Mouse (Mus musculus): ENCODE results near the gene Adat3.

Gene Adat3

GRCm38 (mm10) chr10:80602698-80603325 lies at the start of gene Adat3, which contains the start of gene Scamp4:
Gene Adat3 (plus strand): TSS chr10:80602880.
Gene Scamp4 (plus strand): TSS chr10:80602872.
- DNase-seq (ENCODE audit: low spot score in 2 of 2), result peak; percentile 83 to 93

DNA sequence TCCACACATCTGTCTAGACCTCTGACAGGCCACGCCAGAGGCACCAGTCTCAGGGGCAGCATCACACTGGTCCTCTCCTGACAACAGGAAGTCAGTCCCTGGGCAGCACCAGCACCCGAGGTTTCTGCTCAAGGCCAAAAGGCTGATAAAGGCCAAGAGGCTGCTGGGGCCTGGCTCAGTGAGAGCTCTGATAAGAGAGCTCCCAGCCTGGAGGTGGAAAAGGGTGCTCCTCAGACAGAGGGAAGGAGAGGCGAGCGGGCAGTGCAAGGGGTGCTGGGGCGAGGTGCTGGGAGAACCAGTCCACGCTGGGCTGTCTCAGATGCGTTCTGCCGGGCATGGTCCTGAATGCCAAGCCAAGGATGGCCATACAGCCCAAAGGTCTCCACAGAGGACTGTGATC lies 49.1 kb upstream of the Adat3 start:
- DNase-seq (ENCODE audit: low spot score in 2 of 2), result no peak

- no peak for DNase-seq (ENCODE audit: low spot score in 2 of 2)
Observed at GRCm38 (mm10) chr10:80553997-80554396, 48.7 kb upstream of the Adat3 start.

GRCm38 (mm10) chr10:80557346-80557965 lies 45.2 kb upstream of the Adat3 start:
- peak; percentile 68 to 84 for DNase-seq (ENCODE audit: low spot score in 2 of 2)

DNA sequence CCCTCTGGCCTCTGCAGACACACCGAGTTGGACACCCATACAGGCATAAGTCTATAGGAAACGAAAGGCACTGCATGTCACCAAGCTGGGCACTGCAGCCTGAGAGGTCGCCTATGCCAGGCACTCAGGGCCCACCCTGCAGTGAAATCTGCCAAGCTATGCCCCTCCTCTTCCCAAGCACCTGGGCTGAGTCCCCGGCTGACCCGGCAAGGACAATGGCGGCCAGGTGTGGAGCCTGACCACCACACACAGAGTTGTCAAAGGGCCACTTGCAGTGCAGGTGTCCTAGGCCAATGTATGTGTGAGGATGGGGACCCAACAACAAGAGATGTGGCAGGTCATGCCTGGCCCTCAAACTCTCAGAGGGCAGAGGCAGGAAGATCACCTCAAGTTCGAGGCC lies 43.2 kb upstream of the Adat3 start:
- no peak for DNase-seq (ENCODE audit: low spot score in 2 of 2)

GRCm38 (mm10) chr10:80560621-80561020 lies 42.1 kb upstream of the Adat3 start:
- no peak for DNase-seq (ENCODE audit: low spot score in 2 of 2)

GRCm38 (mm10) chr10:80561116-80561944 lies 41.4 kb upstream of the Adat3 start, which contains the start of gene Rexo1:
Gene Rexo1 (minus strand): TSS chr10:80561560.
- peak; percentile 82 to 86 for DNase-seq (ENCODE audit: low spot score in 2 of 2)

GRCm38 (mm10) chr10:80566375-80567092 lies 36.1 kb upstream of the Adat3 start:
- peak; percentile 84 to 90 for DNase-seq (ENCODE audit: low spot score in 2 of 2)

- no peak for DNase-seq (ENCODE audit: low spot score in 2 of 2)
Observed at GRCm38 (mm10) chr10:80568876-80569275, 33.8 kb upstream of the Adat3 start.

- DNase-seq (ENCODE audit: low spot score in 2 of 2), result no peak
Observed at GRCm38 (mm10) chr10:80569664-80570066, 33.0 kb upstream of the Adat3 start.

- DNase-seq (ENCODE audit: low spot score in 2 of 2), result no peak
Observed at GRCm38 (mm10) chr10:80570419-80570818, 32.3 kb upstream of the Adat3 start.

DNA sequence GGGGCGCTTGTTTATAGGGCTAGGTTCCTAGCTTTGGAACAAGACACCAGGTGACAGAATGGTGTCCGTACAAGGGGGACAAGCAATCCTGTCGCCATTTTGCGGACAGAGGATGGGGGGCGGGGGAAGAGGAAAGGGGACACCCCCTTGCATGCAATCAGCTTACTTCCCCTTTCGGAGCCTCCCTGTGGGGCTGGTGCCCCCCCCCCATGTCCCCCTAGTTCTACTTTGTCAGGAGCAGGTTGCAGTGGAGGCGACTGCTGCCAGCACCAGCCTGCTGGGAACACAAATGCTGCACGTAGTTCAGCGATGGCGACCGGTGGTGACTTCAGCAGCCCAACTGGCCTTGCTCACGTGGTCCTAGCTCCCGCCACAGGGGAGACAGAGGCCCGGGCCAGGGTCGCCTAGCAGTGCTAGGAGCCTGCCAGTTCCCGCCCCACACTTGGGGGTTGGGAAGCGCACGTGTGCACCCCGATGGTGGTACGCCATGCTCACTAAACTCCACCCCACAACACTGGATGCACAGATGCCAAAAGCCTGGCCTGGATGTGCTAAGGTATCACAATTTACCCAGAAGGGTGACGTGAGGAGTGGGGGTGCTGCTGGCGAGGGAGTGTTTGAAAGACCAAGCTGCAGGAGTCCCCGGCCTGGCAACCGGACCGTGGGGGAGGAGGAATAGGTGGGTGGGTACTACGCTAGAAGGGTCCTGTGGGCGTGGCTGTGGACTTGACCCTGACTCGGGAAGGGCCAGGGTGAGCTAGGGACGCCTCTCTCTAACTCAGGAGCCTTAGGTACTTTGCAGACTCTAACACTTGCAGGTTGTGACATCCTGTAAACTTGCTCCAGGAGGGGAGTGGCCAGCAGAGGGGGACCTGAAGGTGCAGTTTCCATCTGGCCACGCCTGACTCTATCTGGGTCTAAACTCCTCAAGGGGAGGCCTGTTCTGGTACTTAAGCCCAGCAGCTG lies 31.5 kb upstream of the Adat3 start:
- DNase-seq (ENCODE audit: low spot score in 2 of 2), result peak in 1 of 2 experiments; percentile 57

- DNase-seq (ENCODE audit: low spot score in 2 of 2), result no peak
Observed at GRCm38 (mm10) chr10:80572477-80572876, 30.2 kb upstream of the Adat3 start.

GRCm38 (mm10) chr10:80573944-80574343 lies 28.7 kb upstream of the Adat3 start:
- no peak for DNase-seq (ENCODE audit: low spot score in 2 of 2)

DNA sequence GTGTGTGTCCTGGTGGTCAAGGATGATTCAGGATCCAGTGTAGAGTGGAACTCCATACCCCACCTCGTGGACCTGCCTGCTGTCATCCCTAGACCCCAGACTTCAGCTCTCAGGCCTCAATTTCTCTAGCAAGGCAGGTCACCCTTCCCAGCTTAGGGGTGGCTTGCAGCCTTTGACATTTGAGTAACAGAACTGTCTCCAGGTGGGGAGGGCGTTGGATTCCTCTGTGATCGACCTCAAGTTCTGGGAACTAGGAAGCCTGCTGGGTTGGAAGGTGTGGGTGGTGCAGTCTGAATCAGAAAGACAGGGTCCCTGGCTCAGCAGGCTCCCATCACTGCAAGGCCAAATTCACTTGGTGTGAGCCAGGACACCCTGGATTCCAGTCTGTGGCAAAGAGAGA lies 27.8 kb upstream of the Adat3 start:
- DNase-seq (ENCODE audit: low spot score in 2 of 2), result no peak

GRCm38 (mm10) chr10:80575925-80576324 lies 26.8 kb upstream of the Adat3 start:
- no peak for DNase-seq (ENCODE audit: low spot score in 2 of 2)

DNA sequence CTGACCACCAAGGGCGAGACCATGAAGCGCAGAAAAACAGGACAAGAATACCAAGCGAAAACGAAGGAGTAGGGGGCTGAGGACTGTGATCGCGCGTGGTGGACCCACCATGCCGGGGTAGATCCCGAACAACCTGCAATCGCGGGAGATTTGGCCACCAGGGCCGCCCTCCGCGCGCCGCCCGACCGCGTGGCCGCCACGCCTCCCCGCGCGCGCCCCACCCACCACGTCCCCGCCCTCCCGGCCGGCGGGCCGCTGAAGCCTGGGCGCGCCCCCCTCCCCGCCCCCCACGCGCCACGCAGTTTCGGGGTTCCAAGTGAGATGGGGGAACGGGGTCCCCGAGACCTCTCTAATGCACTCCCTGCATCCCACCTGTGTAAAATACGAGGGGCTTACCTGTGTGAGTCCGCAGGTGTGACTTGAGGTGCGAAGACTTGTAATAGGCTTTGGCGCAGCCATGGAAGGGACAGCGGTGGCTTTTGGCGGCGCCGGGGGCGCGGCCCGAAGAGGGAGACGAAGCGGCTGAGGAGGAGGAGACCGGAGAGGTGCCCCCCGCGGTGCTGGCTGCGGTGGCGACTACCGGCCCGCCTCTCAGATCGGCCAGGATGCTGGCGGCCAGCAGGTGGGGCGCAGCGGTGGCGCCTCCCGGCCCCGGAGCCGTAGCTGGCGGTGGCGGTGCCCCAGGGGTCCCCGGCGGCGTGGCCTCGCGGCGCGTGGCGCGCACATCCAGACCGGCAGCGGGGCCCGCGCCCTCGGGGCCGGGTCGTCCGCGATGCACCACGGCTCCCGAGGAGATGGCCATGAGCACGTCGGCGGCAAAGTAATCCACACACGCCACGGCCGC lies 26.1 kb upstream of the Adat3 start:
- DNase-seq (ENCODE audit: low spot score in 2 of 2), result peak in 1 of 2 experiments; percentile 64

DNA sequence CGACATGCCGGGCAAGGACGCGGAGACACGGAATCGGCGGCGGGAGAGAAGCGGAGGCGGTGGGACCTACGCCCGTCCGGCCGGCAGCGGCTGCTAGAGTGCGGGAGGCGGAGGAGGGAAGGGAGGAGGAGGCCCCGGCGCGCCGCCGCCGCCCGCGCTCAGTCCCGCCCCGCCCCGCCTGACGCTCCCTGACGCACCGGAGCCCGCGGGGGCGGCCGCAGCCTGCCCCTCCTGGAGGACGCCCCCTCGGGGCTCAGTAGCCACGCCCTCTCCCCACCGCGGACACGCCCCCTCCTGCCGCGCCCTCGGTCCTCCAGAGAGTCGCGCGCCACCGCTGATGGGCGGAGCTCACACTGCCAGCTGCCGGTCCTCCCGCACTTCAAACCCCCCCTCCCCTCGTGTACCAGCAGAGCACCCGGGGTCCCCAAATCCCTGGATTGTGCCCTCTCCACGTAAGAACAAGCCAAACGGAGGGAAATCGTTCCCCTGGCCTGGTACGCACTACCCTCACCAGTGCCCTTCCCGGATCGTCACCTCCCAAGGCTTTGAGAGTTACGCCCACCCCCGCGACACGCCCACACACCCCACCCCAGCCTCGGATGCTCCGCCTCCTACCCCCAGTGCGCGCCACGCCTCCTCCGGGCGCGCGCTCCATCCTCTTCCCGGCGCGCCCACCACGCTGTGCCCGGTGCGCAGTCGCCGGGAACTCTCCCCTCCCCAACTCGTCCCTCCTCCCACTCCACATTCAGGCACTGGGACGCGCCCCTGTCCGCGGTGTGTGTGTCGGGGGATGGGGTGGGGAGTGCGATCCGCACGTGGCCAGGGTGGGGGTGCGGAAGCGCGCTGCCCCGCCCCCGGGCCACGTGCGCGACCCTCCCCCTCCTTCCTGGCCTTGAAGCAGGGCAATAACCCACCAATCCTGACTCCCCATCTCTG lies 25.2 kb upstream of the Adat3 start, which contains the start of gene Klf16:
Gene Klf16 (minus strand): TSS at position 127 of the 936 bp plus-strand sequence.
- DNase-seq (ENCODE audit: low spot score in 2 of 2), result peak; percentile 84 to 92

All from cerebellum, postnatal 4 days (tissue).